Mouse (Mus musculus): ENCODE data around the gene Atp5f1.

DNA sequence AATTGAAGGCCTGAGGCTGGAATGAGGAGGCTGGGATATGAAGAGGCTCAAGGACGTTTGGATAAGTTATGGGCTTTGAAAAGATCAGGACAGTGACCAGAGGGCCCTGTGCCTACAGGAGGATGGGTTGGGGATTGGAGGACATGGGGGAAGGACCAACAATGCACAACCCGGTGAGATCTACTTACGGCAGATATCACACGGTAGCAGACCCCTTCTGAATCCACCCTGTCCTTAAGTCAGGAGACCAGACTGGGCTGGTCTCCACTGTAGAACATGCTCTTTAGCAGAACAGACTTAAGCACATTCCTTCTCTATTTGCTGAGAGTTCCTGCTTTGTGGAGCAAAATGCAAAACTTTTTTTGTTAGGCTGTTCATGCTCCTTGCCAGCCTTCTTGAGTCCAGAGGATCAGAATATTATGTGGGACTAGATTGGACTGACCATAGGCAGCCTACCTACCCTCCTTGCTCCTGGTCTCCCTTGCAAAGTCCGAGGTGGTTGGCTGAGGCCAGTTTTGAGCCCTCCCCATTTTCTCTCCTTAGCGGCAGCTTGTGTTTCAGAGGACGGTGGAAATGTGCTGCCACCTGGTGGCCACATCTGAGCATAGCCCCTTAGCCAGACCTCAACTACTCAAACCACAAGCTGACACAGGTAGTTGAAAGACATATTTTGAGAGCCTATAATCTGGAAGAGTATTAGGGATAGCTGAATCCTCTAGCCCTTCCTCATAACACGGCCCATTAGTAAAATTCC lies 60.3 kb downstream of the Atp5f1 start:
- peak; percentile 82 for TF ChIP-seq CTCF (IDR thresholded peaks at IDR 0.05; ENCODE audit: low read depth, low read length)
- TF ChIP-seq POLR2A (IDR thresholded peaks at IDR 0.05; ENCODE audit: borderline replicate concordance, low read depth, low read length), result 0 out of 2 replicates have a peak, but pooled peaks have one; percentile 26
